Mouse (Mus musculus) ovary, adult 18-20 months (tissue): ENCODE results near the gene Cox8a.

Experiments
- DNase-seq: peaks from one replicate; pipeline ENCODE4 v3.0.0; 2022; ENCODE audit warnings: low spot score, mixed read lengths

Gene Cox8a

DNA sequence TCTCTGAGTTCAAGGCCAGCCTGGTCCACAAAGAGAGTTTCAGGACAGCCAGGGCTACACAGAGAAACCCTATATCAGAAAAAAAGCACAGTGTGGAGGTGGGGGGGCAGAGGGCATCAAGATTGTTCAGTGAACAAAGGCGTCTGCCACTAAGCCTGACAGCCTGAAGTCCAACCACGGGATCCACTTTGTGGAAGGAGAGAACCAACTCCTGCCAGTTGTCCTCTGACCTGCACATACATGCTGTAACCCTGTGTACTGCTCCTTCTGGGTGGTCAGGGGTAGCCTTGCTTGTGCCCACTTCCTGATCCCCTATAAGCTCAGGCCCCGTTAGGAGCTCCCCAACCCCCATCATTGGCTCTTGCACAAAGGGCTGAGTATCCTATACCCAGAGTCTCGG, 32.4 kb downstream of the Cox8a start:
- no peak for DNase-seq

DNA sequence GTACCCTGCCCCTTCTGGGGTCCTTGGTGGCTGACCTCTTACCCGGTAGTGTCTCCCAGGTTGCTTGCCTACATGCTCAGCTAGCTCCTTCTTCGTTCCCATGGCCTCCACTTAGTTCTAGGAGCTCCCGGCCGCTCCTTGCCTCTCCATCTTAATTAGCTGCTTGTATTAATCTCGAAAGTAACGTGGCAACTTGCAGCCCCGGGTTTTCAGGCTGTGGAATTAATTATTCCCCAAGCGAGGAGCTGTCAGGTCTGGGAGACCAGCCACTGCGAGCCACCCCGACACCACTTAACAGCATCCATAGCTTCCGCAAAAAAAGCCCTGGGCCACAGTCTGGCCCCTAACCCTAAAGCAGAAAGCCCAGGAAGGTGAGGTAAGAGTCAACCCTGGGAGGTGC, 34.0 kb downstream of the Cox8a start:
- DNase-seq, result no peak

DNA sequence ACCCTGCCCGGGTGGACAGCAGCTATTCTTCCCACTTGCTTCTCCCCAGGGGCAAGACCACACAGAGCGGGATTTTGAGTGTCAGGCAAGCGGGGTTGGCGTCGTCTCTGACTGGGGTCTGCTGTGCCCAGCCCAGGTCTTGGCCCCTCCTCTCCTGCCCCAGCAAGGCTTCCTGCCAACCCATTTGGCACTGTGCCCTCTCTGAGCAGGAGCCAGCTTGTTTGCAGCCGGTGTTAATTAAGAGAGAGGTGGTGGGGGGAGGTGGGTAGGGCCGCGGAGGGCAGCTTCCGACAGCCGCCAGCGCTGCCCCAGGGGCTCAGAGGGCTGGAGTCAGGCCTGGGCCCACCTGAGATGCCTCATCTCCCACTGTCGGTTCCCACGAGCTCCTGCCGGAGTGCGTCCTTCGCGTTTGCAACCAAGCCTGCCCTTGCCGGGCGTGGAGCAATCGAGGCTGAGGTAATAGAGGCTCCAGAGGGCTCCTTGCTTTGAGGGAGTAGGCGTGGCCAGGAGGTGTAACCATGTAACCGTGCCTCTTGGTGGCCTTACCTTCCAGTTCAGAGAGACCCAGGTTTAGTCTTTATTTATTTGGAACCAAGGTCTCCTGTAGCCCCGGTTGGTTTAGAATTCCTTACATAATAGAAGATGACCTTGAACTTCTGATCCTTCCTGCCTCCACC, 35.0 kb downstream of the Cox8a start:
- DNase-seq, result peak; percentile 60

GRCm38 (mm10) chr19:7181496-7181895, 35.9 kb downstream of the Cox8a start:
- DNase-seq, result no peak

- no peak for DNase-seq
These were observed 36.5 kb downstream of the Cox8a start for GRCm38 (mm10) chr19:7180756-7181405.

DNA sequence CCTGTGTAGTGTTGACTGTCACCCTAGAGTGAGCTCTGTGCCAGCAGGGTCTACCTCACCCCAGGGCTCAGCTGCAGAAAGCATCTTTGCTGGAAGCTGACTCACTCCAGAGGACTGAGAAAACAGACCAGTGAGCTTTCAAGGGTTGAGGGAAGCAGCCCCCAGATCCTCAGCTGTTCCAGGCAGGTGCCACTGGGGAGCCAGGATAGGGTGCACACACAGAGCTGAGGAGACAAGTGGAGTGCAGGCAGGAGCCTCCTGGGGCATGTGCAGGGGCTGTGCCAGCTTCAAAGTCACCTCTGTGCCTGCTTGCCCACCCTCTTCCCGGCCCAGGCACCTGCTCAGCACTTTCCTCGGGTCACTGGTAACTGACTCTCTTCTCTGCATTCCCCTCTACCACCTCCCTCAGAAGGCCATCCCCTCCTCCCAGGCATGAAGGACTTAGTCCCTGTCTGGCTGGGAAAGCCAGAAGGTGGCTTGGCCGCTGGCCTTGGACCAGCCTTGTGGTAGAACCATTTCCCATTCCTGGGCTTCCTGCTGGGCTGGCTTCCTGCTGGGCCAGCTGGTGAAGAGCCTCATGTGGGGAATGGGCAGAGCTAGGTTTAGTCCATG, 38.5 kb downstream of the Cox8a start:
- DNase-seq, result no peak

GRCm38 (mm10) chr19:7177804-7178511, 39.5 kb downstream of the Cox8a start:
- no peak for DNase-seq

DNA sequence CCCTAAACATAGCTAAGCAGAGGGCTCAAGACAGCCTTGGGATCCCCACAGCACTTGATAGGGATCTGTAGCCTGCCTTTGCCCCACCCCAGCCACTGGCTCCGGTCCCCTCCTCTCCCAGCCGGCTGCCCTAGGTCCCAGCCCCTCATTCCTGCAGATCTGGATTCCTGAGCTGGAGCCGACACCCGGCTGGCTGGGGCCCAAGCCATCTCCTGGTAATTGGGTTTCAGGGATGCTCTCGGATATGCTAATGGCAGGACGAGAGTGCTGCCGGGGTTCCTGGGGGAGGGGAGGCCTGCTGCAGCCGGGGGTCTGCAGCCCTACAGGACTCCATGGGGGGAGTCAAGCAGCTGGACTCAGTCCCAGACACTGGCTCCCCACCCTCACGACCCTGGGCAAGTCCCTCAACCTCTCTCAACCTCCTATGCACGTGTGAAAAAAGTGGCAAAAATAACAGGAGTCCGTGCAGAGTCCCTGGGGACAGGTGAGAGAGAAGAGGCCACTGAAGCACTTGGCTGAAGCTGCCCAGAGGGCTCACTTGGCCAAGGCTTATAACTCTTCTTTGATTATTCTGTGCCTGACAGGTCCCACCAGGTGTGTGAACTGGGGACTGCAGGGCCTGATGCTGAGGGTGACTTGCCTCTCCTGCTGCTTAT, 41.2 kb downstream of the Cox8a start:
- no peak for DNase-seq

DNA sequence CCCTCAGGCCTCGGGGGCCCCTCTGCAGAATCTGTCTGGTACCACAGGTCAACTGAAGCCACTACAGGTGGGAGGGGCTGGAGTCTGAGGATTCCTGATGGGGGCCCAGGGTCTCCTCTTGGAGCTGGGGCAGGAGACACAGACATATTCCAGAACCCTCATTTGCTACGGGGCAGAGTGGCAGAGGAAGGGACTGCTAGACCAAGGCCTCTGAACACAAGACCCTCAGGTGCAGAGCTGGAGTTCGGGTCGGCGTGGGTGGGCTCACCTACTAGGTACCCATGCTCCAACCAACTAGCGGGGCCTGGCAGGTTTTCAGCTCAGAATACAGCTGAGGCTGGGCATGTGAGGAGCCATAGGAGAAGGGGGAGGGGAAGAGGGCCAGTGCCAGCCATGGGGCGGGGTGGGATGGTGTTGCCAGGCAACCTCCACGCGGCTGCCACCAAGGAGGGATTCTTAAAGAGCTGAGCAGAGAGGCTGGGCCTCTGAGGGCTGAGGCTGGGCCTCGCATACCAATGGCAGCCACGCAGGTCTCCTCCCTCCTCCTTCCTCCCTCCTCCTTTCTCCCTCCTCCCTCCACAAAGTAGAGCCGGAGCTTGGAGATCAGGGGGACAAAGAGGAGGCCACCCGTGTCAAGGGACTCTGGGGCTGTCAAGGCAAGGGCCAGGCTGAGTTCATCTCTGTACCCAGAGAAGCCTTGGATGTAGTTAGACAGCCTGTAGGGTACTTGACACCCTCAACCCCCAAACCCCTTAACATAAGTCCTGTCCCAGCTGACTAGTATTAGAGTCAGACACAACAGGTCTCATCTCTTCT, 45.2 kb downstream of the Cox8a start:
- peak; percentile 55 for DNase-seq

- DNase-seq, result no peak
These were observed 46.0 kb downstream of the Cox8a start for GRCm38 (mm10) chr19:7171447-7171846.

DNA sequence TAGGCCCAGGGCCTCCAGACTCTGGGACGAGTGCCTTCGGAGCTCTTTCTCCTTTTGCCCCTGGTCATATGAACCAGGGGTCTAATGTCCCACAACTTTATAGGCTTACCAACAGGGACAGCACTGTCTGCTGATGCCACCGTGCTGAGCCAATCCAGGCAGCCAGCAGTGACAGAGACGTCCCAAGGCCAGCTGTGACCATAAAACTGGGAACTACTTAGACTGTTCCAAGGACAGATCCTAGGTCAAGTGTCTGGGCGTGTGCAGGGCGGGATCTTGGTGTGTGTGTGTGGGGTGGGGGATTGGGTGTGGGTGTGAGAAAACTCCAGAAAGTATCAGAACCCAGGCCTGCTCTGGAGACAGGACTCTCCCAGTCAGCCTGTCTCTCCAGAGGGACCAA, 46.5 kb downstream of the Cox8a start:
- no peak for DNase-seq

DNA sequence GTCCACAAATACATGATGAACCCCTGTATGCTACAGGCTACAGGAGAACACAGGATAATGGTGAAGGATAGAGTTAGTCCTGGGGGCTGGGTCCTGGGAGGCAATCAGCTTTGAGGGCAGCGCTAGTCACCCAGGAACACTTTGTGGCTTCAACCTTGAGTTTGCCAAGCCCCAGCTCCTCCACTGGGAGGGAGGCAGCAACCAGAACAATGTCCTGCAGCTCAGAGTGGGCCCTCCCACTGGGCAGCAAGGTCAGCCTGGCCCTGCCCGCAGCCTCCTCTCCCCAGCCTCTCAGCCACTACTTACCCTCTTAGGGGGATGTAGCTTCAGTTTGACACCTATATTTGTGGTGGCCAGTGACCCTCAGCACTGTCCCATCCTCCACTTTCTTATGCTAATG, 49.0 kb downstream of the Cox8a start:
- DNase-seq, result peak; percentile 76

- no peak for DNase-seq
These were observed 50.6 kb downstream of the Cox8a start for GRCm38 (mm10) chr19:7166767-7167166.

DNA sequence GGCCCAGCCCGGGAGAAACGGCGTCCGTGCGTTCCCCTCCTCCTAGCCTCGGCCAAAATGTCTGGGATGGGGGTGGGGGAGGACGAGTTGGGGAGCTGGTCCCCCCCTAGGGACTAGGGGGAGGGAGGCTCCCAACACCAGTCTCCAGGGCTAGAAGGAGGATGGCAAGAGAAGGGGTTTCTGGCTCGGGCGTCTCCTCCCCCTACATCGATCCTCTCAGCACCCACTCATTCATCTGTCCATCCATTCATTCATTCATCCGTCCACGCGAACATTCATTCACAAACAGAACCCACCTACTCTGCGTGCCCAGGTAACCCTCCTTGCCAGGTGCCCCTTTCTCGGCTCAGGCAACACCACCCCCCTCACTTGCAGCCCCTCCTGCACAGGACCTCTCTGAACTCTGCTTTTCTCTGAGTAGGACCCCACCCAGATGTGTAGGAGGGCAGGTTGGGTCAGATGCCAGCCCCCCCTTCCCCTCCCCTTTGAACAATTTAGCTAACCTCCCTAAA, 51.2 kb downstream of the Cox8a start:
- DNase-seq, result no peak

- DNase-seq, result no peak
These were observed 51.8 kb downstream of the Cox8a start for GRCm38 (mm10) chr19:7165509-7166199.
